Mouse (Mus musculus) spleen, postnatal 36 days (tissue): ENCODE measurements around the gene Snd1.
"Not testable (repeated sequence)": the region's sequence is repeated elsewhere in the genome, so short reads cannot be mapped to it uniquely, and the experiment has no call there.

ENCODE experiments used
- DNase-seq, 2 experiments: peaks; one replicate each; pipeline ENCODE4 v3.0.0; 2022; ENCODE audit warnings: low spot score in 2 of 2, mixed read lengths in 1 of 2

Gene Snd1

DNA sequence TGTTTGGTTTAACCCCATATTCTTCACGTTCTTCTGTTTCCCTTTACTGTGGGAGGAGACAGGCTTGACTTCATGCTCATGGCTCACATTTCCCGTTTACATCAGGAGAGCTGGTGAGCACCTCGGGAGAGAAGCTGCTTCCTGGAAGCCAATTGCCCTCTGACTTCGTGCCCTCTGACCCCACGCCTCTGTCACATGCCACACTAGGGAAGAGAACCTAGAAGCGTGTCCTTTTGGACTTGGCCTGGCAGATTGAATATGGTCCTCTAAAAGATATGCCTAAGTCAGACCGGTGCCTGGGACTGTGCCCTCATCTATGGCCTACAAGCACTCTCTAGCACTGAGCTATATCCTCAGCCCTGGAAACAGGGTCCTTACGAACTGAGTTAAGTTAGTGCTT, 430.4 kb downstream of the Snd1 start:
- no peak for DNase-seq

DNA sequence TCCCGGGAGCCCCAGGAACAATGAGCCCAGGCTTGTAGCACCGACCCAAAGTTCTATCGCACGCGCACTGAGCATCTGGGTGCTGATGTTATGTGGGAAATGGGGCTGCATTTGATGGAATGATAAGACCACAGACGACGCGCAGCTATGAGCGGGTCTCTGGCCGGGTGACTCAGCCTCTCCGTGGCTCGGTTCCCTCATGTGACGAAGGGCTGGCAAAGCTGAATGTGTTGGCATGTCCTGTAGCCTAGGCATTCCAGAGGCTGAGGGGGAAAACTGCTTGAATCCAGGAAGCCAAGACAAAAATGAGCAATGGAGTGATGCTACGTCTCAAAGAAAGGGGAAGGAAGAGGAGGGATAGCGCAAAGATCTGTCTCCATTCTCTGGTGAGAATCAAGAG, 434.9 kb downstream of the Snd1 start:
- DNase-seq = no peak

DNA sequence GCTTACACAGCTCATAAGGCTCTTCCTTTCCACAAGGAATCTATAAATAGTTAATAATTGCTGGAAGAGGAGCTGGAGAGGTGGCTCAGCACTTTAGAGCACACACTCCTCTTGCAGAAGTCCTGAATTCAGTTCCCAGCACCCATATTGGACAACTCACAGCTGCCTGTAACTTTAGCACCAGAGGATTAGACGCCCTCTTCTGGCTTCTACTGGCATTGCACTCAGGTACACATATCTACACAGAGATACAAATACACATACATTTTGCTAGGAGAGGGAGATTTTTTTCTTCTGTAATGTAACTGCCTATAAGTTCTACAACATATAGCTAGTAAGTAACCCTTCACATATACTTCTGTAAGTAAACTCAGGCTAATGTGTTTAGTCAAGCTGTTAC, 440.0 kb downstream of the Snd1 start:
- no peak for DNase-seq

GRCm38 (mm10) chr6:28916630-28917029, 441.7 kb downstream of the Snd1 start:
- DNase-seq = no peak

DNA sequence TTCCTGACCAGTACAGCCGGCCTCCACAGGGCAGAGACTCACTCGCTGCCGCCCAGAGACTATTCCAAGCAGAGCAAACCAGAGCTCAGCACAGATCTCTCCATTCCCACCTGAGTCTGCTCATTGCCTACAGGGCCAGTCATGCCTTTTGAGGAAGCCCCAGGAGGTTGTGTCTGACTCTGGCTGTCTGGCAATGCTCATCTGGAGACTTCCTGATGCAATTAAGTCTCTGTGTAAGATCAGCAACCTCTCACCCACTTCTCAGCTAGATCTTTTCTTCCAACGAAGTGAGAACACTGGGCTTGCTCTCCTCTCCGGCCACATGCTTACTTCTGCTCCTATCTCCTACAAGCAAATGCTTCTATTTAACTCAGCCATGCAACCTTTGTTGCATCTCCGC, 444.4 kb downstream of the Snd1 start:
- no peak for DNase-seq

- DNase-seq = no peak
Measured at GRCm38 (mm10) chr6:28922371-28922770, 447.4 kb downstream of the Snd1 start.

DNA sequence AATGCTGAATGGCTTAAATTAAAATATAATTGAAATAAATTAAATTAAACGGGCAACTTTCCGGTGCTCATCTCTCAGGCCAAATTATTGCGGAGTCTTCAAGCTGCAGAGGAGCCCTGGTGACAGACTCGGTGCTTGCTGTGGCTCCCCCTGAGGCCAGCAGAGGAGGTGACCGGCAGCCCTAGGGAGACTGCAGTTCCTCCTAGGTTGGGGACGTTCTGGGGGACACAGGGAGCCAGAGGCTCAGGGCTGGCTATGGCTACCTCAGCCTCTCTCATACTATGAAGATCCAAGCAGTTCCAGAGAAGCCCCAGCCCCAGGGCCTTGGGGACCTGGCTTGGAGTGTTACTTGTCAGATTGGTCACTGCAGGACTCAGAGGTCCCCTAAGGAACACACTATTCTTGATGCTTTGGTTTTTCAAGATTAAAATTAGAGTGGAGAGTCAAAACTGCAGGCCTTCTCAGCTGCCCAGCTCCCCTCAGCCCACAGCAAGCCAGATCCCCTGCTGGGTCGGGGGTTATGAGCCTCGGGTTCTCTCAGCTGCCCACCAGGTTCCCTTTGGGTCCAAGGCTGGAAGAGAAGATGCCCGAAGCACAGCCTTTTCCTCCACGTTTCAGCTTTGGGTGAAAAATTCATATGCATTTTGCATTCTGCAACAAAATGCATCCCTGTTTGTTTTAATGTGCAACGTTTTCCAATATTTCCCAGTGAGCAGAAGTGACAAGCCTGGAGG, 448.3 kb downstream of the Snd1 start:
- DNase-seq = no peak

GRCm38 (mm10) chr6:28923837-28924236, 448.9 kb downstream of the Snd1 start:
- no peak for DNase-seq

DNA sequence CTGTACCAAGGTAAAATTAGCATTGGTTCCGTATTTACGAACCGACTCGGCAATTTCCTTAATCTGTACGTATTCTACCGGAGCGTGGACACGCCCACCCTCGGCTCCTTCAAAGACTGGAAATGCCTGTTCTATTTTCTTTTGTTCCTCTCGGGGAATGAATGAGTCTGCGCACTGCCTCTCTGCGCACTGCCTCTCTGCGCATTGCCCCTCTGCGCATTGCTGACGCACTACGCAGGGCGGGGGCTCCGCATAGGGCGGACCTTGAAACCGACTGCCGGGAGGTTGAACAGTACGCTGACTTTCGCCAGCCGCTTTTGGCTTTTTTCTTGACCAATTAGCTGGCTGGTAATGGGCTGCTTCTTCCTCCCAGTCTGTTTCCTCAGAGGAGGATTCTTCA, 453.0 kb downstream of the Snd1 start:
- DNase-seq = not testable (repeated sequence)

DNA sequence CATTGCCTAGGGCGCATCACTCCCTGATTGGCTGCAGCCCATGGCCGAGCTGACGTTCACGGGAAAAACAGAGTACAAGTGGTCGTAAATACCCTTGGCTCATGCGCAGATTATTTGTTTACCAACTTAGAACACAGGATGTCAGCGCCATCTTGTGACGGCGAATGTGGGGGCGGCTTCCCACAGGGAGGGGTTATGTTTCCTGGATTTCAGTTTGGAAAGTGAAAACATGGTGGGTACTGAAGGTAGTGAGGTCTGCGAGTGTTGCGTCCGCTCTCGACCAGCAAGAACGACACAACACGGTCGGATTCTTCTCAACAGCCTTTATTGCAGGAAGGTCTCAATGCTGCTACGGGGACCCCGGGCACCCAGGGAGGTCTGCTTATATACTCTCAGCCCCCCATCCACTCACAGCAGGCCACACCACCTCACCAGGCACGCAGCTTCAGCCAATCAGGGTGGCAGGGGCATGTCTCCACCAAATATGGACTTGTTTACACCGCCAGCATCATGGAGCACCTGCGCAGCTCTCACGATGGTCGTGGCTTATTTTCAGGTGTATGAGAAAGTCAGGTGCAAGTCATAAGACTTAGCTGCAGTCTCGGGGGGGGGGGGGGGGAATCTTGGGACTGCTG, 454.3 kb downstream of the Snd1 start:
- not testable (repeated sequence) for DNase-seq

DNA sequence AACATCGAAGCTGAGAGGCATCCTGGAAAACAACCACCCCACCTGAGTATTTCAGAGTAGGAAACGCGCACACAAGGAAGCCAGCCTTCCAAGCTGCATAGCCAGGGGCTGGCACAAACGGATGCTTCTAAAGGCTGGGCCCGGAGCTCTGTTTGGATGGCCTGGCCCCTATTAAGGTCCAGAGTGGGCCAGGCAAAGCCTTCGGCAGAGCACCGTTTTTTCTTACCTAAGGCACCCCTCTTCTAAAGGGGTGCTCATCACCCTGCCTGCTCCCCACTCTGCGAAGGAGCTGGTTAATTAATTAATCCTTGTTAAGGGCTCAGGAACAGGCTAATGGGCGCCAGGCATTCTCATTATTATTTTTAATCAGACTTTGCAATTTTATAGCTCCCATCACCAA, 456.3 kb downstream of the Snd1 start:
- DNase-seq = no peak

- no peak for DNase-seq
Measured at GRCm38 (mm10) chr6:28931636-28932327, 456.8 kb downstream of the Snd1 start.

- DNase-seq = no peak
Measured at GRCm38 (mm10) chr6:28932328-28932937, 457.5 kb downstream of the Snd1 start.

DNA sequence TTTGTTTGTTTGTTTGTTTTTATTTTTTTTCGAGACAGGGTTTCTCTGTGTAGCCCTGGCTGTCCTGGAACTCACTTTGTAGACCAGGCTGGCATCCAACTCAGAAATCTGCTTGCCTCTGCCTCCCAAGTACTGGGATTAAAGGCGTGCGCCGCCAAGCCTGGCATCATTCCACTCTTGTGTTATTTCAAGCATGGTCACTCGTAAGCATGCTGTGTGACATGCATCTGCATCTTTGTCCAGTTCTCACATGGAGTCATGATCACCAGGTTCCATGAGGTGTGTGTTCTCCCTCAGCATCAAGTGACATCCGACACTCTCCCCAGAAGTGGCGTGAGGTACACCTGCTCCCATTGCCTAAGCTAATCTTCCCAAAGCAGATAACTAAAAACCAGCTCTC, 460.8 kb downstream of the Snd1 start:
- DNase-seq = no peak

- no peak for DNase-seq
Measured at GRCm38 (mm10) chr6:28947254-28947653, 472.3 kb downstream of the Snd1 start.

DNA sequence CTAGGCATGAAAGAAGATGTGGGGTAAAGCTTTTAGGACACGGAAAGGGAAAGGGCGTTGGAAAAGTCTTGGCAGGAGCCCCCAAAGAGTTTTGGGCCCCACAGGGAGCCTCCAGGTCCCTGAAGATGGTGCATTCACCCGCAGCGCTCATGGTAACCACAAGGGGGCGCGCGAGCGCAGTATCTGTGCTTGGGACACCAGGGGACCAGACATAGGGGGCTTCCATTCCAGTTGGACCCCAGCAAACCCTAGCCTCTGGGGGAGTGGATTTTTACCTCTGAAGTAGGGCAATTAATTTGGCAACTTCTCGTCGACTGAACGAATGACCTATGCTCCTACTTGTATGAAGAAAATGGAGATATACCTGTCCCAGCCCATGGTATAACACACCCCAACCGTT, 474.3 kb downstream of the Snd1 start:
- peak; percentile 3 to 30 for DNase-seq

- no peak for DNase-seq
Measured at GRCm38 (mm10) chr6:28955581-28955980, 480.6 kb downstream of the Snd1 start.

DNA sequence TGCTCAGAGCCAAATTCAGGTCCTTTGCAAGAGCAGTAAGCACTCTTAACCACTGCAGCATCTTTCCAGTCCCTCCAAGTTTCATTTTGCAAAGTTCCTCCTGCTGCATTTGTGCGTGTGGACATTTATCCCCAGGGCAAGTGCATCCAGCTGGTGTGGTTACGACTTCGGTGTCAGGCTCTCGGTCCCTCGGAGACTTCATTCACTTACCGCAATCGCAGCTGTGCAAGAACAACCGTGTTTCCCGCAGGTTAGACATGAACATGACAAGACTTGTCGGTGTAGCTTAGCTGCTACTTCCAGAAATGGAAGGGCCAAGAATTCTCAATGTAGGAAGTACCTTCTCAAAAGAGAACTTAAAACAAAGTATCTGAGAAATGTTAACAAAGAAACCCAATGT, 482.5 kb downstream of the Snd1 start:
- no peak for DNase-seq

GRCm38 (mm10) chr6:28963178-28963577, 488.2 kb downstream of the Snd1 start:
- DNase-seq = no peak

GRCm38 (mm10) chr6:28965264-28965663, 490.3 kb downstream of the Snd1 start:
- DNase-seq = no peak

DNA sequence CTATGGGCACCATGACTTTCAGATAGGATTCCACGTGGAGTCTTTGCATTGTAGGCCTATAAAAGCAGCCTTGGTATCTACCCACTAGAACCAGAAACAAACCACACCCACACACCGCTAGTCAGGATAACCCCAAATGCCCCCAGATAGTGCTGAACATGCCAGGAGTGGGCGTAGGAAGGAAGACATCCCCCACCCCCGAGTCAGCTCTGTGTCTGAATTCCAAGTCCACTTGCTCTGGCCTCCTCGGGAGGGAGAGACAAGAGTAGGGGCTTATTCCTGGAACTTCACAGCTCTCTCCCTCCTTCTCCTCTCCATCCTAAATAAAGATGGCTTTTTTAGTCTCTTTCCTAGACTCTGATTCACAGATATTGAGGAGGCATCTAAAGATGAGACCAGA, 494.7 kb downstream of the Snd1 start:
- no peak for DNase-seq

- no peak for DNase-seq
Measured at GRCm38 (mm10) chr6:28970711-28971110, 495.8 kb downstream of the Snd1 start.

DNA sequence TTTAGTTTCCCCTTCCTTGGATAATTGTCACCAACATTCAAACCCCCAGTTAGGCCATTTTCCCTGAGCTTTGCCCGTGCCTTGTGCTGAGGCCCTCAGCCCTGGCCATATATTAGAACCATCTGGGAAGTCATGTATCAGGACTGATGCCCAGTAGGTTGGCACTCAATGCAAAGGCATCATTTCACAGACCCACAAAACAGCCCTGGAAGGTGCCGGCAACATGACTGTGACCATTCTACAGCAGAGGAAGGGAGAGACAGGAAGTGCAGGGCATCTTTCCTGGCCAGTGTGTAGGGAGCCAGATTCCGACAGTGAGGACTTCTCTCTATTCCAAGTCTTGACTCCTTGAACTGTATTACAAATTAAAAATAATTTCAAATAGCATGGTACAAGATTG, 499.6 kb downstream of the Snd1 start:
- no peak for DNase-seq
